Mouse (Mus musculus) heart, embryonic 13.5 days (tissue): ENCODE data around the gene Armcx5. TPM values are rescaled to one million over a fixed set of nuclear protein-coding genes. Genes with fewer than 3 reads are reported as not detected.
"Not testable (repeated sequence)": the region's sequence is repeated elsewhere in the genome, so short reads cannot be mapped to it uniquely, and the experiment has no call there.

ENCODE experiments used
- ATAC-seq: fragments of 200-750 bp; cut with Nextera tagmentation; 2 replicates; pipeline ENCODE4 v1.8.0; 2017; ENCODE audit warnings: moderate TSS enrichment; ENCODE audit not compliant: insufficient number of reproducible peaks, low FRiP score, low TSS enrichment; ENCODE audit errors: extremely low read depth
- H3K27ac ChIP-seq: fragments of 300-500 bp; sonication (generic); replicated peaks from 2 replicates; pipeline ENCODE4 v1.5.1; 2015; ENCODE audit warnings: moderate library complexity, mild to moderate bottlenecking, inconsistent platforms
- H3K27me3 ChIP-seq: fragments of 300-500 bp; sonication (generic); replicated peaks from 2 replicates; pipeline ENCODE4 v1.6.1; 2015; ENCODE audit warnings: mild to moderate bottlenecking, inconsistent platforms
- H3K36me3 ChIP-seq: fragments of 300-500 bp; sonication (generic); 2 replicates; pipeline ENCODE4 v1.6.1; 2015; ENCODE audit warnings: mild to moderate bottlenecking, inconsistent platforms
- H3K4me1 ChIP-seq: fragments of 300-500 bp; sonication (generic); 2 replicates; pipeline ENCODE4 v1.6.1; 2015; ENCODE audit warnings: inconsistent platforms
- H3K4me2 ChIP-seq: fragments of 300-500 bp; sonication (generic); 2 replicates; pipeline ENCODE4 v1.6.1; 2015; ENCODE audit warnings: inconsistent platforms, mild to moderate bottlenecking, moderate library complexity
- H3K4me3 ChIP-seq: fragments of 300-500 bp; sonication (generic); 2 replicates; pipeline ENCODE4 v1.5.1; 2015; ENCODE audit warnings: moderate library complexity, mild to moderate bottlenecking, inconsistent platforms
- H3K9ac ChIP-seq: fragments of 300-500 bp; sonication (generic); 2 replicates; pipeline ENCODE4 v1.6.1; 2015; ENCODE audit warnings: inconsistent platforms, mild to moderate bottlenecking, moderate library complexity
- H3K9me3 ChIP-seq: fragments of 300-500 bp; sonication (generic); 2 replicates; pipeline ENCODE4 v1.6.1; 2016; ENCODE audit warnings: inconsistent platforms
- WGBS: fragments of 180-500 bp; shearing (Covaris S2); methylation state at CpG from one replicate; pipeline ENCODE4 v1.1.7; 2015; ENCODE audit warnings: mixed read lengths; 5-methylcytosine and 5-hydroxymethylcytosine counted together
- polyA plus RNA-seq: library from polyadenylated mRNA; unstranded; fragments of >200 nt; fragmentation: Nextera tagmentation; extraction: Ambion mirVana; gene quantifications from 2 replicates; pipeline ENCODE4 v1.2.1, GENCODE M21; 2015

The Armcx5 gene
- polyA plus RNA-seq: 8.6 and 9.6 TPM in 2 replicates

- Histone ChIP-seq H3K9me3 (no peaks in the 10 kb centered on the region), H3K4me3 (peak within 1 kb of the TSS; percentile 69), H3K4me2 (peak within 1 kb of the TSS; percentile 73), H3K4me1 (peaks cover 9% of the 10 kb centered on the region), H3K27me3 (peaks cover 3% of the 10 kb centered on the region; the same call in 1 of the 2 replicates), H3K36me3 (peaks cover 16% of the 10 kb centered on the region), H3K9ac (peak within 1 kb of the TSS; percentile 86), H3K27ac (peak within 1 kb of the TSS; percentile 83)
- peak; percentile 85 for ATAC-seq
- 13% methylated on average over 48 of the region's 48 CpGs for WGBS
Observed at GRCm38 (mm10) chrX:135742304-135743055, at the start of gene Armcx5, which contains the start of gene Gprasp1. Armcx5 (plus strand) TSS chrX:135742733. Gprasp1 (plus strand) TSS chrX:135742733.

- no peak within 1 kb of the TSS for H3K27ac ChIP-seq
- ATAC-seq: no peak
- H3K27me3 ChIP-seq: peaks cover 9% of the 10 kb centered on the region; the same call in 1 of the 2 replicates
- 44% methylated on average over 1 of the region's 1 CpGs for WGBS
- no peak within 1 kb of the TSS for H3K4me3 ChIP-seq
- no peaks in the 10 kb centered on the region for H3K9me3 ChIP-seq
- H3K36me3 ChIP-seq: no peaks in the 10 kb centered on the region
- H3K4me2 ChIP-seq: no peak within 1 kb of the TSS
- H3K9ac ChIP-seq: no peak within 1 kb of the TSS
- H3K4me1 ChIP-seq: no peaks in the 10 kb centered on the region
Observed at GRCm38 (mm10) chrX:135693633-135694032, 48.9 kb upstream of the Armcx5 start, which contains the start of gene Tcp11x2. Tcp11x2 (minus strand) TSS chrX:135693790.

GRCm38 (mm10) chrX:135703111-135703510 is 39.4 kb upstream of the Armcx5 start:
- Histone ChIP-seq H3K4me1 (no peaks in the 10 kb centered on the region), H3K9ac (no peak overlapping the region), H3K4me2 (no peak overlapping the region), H3K36me3 (no peaks in the 10 kb centered on the region), H3K4me3 (no peak overlapping the region), H3K27ac (no peak overlapping the region), H3K9me3 (no peaks in the 10 kb centered on the region), H3K27me3 (no peaks in the 10 kb centered on the region)
- ATAC-seq: no peak
- 93% methylated on average over 1 of the region's 1 CpGs for WGBS

GRCm38 (mm10) chrX:135704349-135704748 is 38.2 kb upstream of the Armcx5 start:
- Histone ChIP-seq H3K36me3 (no peaks in the 10 kb centered on the region), H3K27me3 (no peaks in the 10 kb centered on the region), H3K27ac (no peak overlapping the region), H3K4me2 (no peak overlapping the region), H3K4me1 (no peaks in the 10 kb centered on the region), H3K9ac (no peak overlapping the region), H3K4me3 (no peak overlapping the region), H3K9me3 (no peaks in the 10 kb centered on the region)
- ATAC-seq: no peak
- 42% methylated on average over 2 of the region's 2 CpGs for WGBS

- Histone ChIP-seq H3K36me3 (no peaks in the 10 kb centered on the region), H3K4me2 (no peak overlapping the region), H3K4me3 (no peak overlapping the region), H3K4me1 (no peaks in the 10 kb centered on the region), H3K9ac (no peak overlapping the region), H3K27me3 (no peaks in the 10 kb centered on the region), H3K9me3 (no peaks in the 10 kb centered on the region), H3K27ac (peak overlapping the region; percentile 48)
- ATAC-seq: no peak
- WGBS: 42% methylated on average over 2 of the region's 2 CpGs
Observed at GRCm38 (mm10) chrX:135712845-135713244, 29.7 kb upstream of the Armcx5 start.

GRCm38 (mm10) chrX:135725161-135725560 is 17.4 kb upstream of the Armcx5 start, which contains the start of gene Tmsb15a:
Tmsb15a (minus strand) TSS chrX:135725261.
- no peak within 1 kb of the TSS for H3K27ac ChIP-seq
- no peaks in the 10 kb centered on the region for H3K36me3 ChIP-seq
- 0 out of 2 replicates have a peak, but pooled peaks cover 5% of the 10 kb centered on the region for H3K27me3 ChIP-seq
- no peak within 1 kb of the TSS for H3K9ac ChIP-seq
- no peak for ATAC-seq
- H3K4me2 ChIP-seq: no peak within 1 kb of the TSS
- H3K4me1 ChIP-seq: no peaks in the 10 kb centered on the region
- H3K4me3 ChIP-seq: no peak within 1 kb of the TSS
- no peaks in the 10 kb centered on the region for H3K9me3 ChIP-seq
- 73% methylated on average over 10 of the region's 10 CpGs for WGBS

- Histone ChIP-seq H3K4me1 (peaks cover 7% of the 10 kb centered on the region), H3K27me3 (peaks cover 3% of the 10 kb centered on the region; the same call in 1 of the 2 replicates), H3K27ac (no peak overlapping the region), H3K9me3 (no peaks in the 10 kb centered on the region), H3K4me3 (no peak overlapping the region), H3K4me2 (no peak overlapping the region), H3K9ac (no peak overlapping the region), H3K36me3 (no peaks in the 10 kb centered on the region)
- no peak for ATAC-seq
- WGBS: 88% methylated on average over 2 of the region's 2 CpGs
Observed at GRCm38 (mm10) chrX:135738730-135739520, 3.6 kb upstream of the Armcx5 start.

- Histone ChIP-seq H3K4me1 (peaks cover 9% of the 10 kb centered on the region), H3K27me3 (peaks cover 3% of the 10 kb centered on the region; the same call in 1 of the 2 replicates), H3K9me3 (no peaks in the 10 kb centered on the region), H3K36me3 (peaks cover 18% of the 10 kb centered on the region), H3K4me3 (peak overlapping the region; percentile 69), H3K9ac (peak overlapping the region; percentile 86), H3K27ac (peak overlapping the region; percentile 83; the same call in 1 of the 2 replicates), H3K4me2 (peak overlapping the region; percentile 73)
- 8% methylated on average over 7 of the region's 7 CpGs for WGBS
- no peak for ATAC-seq
Observed at GRCm38 (mm10) chrX:135743056-135743355, 473 bp downstream of the Armcx5 start.

GRCm38 (mm10) chrX:135745376-135745775 is 2.8 kb downstream of the Armcx5 start:
- H3K4me1 ChIP-seq, H3K4me3 ChIP-seq, ATAC-seq, H3K9me3 ChIP-seq, H3K4me2 ChIP-seq, H3K9ac ChIP-seq, H3K27me3 ChIP-seq, H3K27ac ChIP-seq: not testable (repeated sequence)
- 52% methylated on average over 3 of the region's 3 CpGs for WGBS
- peaks cover 25% of the 10 kb centered on the region for H3K36me3 ChIP-seq

- no peak for ATAC-seq
- Histone ChIP-seq H3K36me3 (peaks cover 22% of the 10 kb centered on the region), H3K4me2 (no peak overlapping the region), H3K4me3 (no peak overlapping the region), H3K9ac (no peak overlapping the region), H3K27me3 (no peaks in the 10 kb centered on the region), H3K9me3 (no peaks in the 10 kb centered on the region), H3K27ac (no peak overlapping the region), H3K4me1 (no peaks in the 10 kb centered on the region)
- WGBS: 3% methylated on average over 2 of the region's 2 CpGs
Observed at GRCm38 (mm10) chrX:135752832-135753231, 10.3 kb downstream of the Armcx5 start.

GRCm38 (mm10) chrX:135761707-135762106 is 19.2 kb downstream of the Armcx5 start:
- Histone ChIP-seq H3K9ac (no peak overlapping the region), H3K4me2 (no peak overlapping the region), H3K36me3 (peaks cover 10% of the 10 kb centered on the region), H3K4me1 (no peaks in the 10 kb centered on the region), H3K9me3 (no peaks in the 10 kb centered on the region), H3K27ac (no peak overlapping the region), H3K4me3 (no peak overlapping the region), H3K27me3 (no peaks in the 10 kb centered on the region)
- ATAC-seq: no peak
